Mouse (Mus musculus): ENCODE data around the gene Alpk3.
"Not testable (repeated sequence)": the region's sequence is repeated elsewhere in the genome, so short reads cannot be mapped to it uniquely, and the experiment has no call there.

Gene Alpk3

DNA sequence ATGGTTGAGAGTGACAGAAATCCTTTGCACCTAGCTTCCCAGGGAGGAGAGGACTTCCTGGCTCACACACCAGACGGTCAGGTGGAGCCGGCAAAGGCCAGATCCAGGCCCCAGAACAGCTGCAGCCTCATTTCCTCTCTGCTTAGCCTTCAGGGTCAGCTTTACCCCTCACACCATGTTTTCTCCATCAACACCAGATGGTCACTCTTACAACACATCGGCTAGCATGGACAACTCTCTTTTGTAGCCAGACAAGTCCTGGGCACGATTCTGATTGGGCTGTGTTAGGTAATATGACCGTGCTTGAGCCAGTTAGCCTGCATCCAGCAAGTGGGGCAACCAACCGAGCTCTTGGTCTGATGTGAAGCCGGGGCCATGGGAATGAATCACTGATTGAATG lies 74.5 kb downstream of the Alpk3 start:
- DNase-seq (ENCODE audit: low spot score in 2 of 2): no peak

DNA sequence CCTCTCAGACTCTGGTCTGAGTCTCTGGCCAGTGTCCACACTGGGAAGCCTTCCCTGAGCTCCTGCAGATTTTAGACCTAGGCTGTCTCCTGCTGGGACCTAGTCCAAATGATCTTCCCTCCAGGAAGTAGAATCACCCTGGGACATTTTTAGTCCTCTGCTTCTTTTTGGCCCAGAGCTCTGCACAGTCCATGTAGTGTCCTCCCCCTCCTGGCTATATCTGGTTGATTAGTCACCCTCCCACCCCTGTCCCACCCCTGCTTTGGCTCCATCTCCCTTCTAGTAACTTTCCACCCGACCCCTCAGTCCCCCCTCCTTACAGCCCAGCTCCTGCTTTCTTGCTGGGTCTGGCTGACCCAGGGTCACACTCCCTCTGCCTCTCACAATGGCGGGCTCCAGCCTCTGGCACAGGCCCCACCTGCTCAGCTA lies 75.5 kb downstream of the Alpk3 start:
- DNase-seq (ENCODE audit: low spot score in 2 of 2): no peak

DNA sequence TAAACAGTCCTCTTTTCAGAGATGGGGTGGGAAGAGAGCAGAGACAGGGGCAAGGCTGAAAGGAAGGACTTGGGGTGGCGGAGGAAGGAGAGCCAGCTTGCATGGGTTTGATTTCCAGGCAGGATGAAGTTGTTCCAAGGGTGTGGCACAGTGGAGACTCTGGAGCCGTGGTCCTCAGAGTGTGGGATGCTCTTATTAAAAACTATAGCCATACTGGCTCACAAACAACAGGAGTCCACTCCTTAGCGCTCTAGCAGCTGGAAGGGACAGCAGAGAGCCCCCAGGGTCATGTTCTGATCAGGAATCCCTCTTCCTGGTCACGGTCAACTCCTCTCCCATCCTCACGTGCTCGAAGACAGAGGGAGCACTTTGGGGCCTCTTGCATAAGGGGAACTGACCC lies 76.0 kb downstream of the Alpk3 start:
- no peak for DNase-seq (ENCODE audit: low spot score in 2 of 2)

DNA sequence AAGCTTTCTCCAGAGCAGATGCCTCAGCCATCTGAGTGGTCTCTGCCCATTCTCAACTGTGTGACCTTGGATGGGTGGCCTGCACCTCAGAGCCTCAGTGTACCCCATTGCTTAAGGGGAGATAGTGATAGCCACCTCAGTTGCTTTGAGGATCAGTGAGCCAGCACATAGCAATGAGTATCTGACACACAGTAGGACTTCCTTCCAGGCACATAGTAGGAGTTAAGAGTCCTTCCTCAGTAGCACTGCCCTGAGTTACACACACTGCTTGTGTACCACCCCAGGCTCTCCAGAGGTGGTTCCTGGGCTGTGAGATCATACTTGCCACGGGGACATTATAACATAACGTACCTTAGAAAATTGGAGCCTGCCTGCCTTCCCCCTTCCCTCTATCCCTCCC lies 76.5 kb downstream of the Alpk3 start:
- DNase-seq (ENCODE audit: low spot score in 2 of 2): no peak

DNA sequence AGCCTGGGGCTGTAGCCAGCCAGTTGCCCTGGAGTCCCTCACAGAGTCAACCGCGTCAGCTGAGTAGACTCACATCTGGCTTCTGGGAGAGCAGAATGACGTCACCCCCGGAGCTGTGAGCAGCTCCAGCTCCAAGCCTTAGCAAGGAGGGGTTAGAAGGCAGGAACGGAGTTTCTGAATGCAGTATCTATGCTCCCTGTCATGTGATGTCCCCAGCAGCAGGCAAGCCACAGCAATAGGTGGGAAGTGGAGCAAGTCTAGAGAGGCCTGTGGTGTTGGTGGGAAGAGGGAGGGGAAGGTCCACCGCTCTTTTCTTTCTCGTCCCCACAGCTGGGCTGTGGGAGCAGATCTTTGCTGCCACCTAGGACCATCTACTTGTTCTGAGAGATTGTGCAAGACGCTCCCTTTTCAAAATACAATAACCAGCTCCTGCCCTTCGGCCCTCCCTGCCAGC lies 77.2 kb downstream of the Alpk3 start:
- no peak for DNase-seq (ENCODE audit: low spot score in 2 of 2)

DNA sequence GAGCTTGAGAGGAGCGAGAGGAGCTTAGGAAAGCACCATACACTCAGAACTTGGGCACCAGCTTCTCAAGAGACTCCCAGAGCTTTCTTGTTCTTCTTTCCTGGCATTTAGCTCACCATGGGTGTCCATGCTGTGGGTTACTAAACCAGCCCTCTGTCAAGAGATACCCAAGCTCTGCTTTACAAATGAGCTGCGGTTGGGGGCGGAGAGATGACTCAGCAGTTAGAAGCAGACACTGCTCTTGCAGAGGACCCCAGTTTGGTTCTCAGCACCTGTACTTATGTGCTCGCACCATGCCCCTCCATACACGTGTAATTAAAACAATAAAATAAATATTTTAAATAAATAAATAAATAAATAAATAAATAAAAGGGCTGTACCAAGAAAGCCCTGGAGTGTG lies 79.9 kb downstream of the Alpk3 start:
- no peak for DNase-seq (ENCODE audit: low spot score in 2 of 2)

DNA sequence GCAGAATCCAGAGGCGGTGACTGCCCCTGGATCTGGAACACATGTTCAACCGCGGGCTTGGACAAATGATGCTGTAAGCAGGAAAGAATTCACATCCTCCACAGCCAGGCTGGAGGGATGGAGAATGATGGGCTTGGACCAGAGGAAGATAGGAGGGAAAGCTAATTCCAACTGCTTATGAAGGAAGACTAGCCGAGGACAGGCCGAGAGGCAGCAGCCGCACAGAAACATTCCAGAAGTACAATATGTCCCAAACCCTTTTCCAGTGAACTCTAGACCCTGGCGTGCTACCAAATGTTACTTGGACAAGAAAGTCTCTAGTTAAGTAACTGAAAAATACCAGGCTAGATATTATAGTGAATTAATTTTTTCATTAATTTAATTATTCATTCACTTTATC lies 81.7 kb downstream of the Alpk3 start:
- DNase-seq (ENCODE audit: low spot score in 2 of 2): no peak

DNA sequence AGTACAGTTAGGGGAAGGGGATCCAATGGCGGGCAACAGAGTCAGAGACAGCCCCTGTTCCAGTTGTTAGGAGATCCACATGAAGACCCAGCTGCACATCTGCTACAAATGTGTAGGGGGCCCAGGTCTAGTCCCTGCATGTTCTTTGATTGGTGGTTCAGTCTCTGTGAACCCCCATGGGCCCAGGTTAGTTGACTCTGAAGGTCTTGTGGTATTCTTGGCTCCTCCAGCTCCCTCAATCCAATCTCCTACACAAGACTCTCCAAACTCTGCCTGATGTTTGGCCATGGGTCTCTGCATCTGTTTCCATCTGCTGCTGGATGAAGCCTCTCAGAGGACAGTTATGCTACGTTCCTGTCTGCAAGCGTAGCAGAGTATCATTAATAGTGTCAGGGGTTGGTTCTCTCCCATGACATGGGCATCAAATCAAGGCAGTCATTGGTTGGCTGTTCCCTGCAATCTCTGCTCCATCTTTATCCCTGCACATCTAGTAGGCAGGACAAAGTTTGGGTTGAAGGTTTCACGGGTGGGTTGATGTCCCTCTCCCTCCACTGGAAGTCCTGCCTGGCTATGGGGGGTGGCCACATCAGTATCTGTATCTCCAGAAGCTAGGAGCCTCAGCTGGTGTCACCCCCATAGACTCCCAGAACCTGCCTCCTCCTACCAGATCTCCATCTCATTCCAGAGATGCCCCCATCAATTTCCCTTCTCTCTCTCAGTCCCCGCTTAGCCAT lies 82.4 kb downstream of the Alpk3 start:
- no peak for DNase-seq (ENCODE audit: low spot score in 2 of 2)

DNA sequence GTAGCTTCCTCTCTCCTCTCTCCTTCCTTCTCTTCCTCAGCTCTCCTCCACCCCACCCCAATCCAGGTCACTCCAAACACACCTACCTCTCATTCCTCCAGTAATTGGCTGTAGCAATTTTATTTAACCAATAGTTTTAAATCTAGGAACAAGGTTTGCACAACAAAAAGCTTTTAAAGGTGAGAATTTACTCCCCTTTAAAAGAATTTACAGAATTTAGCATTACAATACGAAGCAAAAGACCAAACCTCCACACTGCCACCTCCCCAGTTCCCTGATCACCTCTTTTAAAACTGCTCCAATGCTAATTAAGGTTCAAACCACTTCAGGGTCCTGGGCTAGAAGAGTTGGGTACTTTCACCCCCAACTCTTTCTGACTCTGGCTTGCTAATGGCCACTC lies 84.1 kb downstream of the Alpk3 start:
- no peak for DNase-seq (ENCODE audit: low spot score in 2 of 2)

DNA sequence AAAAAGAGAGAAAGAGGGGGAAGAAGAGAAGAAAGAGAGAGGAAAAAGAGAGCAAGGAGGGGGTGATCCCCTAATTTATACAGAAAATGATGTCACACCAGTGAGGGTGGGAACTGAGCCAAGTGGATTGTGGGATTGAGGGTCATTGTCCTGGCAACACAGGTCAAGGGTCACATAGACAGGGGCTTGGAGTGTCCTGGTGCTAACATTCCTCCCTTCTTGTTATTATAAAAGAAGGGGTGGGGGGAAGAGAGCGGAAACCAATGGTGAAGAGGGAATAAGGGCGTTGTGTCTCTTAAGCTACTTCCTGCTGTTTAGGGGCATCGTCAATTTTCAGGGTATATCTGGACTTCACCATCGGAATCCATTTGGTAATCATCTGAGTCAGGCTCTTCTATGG lies 85.7 kb downstream of the Alpk3 start:
- DNase-seq (ENCODE audit: low spot score in 2 of 2): not testable (repeated sequence)

DNA sequence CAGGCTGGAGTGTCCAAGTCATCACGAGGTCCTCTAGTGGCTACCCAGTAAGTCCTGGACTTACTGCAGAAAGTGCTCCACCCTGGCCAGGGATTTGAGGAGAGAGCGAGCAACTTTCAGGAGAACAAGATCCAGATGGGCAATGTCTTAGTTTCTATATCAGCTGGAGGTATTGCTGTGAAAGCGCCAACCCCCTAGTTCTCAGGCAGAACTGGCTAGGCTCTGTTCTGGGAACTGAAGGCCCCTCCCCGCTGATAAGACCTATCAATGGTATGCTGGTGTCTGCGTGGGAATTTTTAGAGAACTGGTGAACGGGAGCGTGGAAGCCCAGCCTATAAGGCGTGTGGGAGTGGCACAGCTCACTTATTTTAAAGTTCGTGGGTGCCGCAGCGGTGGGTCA lies 92.4 kb downstream of the Alpk3 start:
- DNase-seq (ENCODE audit: low spot score in 2 of 2): no peak

DNA sequence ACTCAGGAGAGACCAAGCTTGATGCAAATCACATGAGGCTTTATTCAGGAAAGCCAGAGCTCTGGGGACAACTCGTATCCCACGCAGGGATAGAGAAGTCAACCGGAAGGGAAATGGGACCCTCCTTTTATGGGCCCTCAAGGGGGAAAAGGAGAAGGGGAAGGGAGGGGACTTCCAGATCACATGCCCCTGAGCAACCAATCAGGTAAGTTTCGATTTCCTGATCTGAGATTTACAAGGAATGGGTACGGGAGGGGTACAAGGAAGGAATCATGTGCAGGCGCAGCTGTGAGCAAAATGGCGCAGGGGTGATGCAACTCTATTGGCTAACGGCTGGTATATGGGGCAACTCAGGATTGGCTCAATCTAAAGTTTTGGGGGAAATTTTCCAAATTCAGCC lies 93.8 kb downstream of the Alpk3 start:
- no peak for DNase-seq (ENCODE audit: low spot score in 2 of 2)

DNA sequence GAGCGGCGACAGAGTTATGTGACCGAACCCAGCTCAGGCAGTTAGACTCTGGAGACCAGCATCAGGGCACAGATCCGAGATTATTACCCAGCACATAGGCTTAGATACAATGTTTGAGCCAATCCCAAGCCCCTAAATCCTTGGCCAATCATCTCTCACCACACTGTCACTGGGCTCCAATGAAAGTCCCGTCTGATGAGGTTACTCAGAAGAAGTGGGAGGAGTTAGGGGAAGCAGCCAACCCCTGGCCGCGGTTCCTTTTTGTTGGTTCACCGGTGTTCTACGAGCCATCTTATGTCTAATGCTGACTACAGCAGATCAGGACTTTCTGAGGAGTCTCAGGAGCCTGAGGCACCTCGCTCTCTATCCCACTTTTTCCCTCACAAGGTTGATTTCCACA lies 94.9 kb downstream of the Alpk3 start:
- no peak for DNase-seq (ENCODE audit: low spot score in 2 of 2)

DNA sequence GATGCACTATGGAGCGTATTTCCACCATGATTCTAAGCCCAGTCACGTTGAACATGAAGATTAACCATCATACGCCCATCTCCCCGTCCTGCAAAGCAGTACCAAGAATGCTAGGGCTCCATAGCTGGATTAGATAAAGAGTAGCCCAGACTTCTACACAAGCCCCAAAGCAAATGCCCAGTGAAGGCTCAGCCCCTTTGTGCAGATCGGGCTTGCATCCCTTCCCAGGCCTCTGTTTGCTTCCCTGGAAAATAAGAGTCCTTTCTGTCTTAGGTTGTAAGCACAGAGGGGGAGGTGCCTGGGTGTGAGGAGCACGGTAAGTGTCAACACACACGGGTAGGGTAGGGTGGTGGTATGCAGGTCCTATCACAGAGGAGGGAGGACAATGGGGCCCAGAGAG lies 95.4 kb downstream of the Alpk3 start:
- DNase-seq (ENCODE audit: low spot score in 2 of 2): no peak

DNA sequence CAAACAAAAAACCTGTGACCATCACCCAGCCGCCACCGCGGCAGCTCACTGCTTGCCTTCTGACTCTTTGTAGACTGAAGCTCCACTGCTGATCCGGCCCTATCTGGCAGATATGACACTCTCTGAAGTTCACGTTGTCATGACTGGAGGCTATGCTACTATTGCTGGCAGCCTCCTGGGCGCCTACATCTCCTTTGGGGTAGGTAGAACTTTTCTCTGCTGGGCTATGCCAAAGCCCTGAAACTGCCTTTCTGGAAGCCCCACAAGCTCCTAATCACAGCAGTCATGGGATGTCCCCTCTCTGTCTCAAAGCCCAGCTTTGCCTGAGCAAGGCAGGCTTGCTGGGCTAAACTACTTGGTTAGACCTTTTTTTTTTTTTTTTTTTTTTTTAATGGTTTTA lies 95.9 kb downstream of the Alpk3 start:
- DNase-seq (ENCODE audit: low spot score in 2 of 2): no peak

DNA sequence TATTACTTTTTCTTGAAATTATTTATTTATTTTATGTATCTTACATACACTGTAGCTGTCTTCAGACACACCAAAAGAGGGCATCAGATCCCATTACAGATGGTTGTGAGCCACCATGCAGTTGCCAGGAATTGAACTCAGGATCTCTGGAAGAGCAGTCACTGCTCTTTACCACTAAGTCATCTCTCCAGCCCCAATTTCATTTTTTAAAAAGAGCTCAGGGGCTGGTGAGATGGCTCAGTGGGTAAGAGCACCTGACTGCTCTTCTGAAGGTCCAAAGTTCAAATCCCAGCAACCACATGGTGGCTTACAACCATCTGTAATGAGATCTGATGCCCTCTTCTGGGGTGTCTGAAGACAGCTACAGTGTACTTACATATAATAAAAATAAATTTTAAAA lies 96.8 kb downstream of the Alpk3 start:
- DNase-seq (ENCODE audit: low spot score in 2 of 2): not testable (repeated sequence)

DNA sequence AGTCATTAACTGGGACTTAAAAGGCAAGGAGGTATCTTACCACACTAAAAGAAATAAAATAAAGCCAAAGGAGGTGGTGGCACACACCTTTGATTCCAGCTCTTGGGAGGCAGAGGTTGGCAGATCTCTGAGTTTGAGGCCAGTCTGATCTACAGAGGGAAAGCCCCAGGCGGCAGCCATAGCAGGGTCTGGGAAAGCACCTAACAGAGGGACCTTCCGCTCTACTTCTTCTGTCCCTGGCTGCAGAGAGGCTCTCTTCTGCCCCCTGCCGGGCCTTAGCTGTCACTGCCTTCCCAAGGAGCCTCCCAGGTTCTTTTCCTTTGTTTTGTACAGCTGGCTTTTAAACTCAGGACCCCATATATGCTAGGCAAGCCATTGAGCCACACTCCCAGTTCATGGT lies 97.6 kb downstream of the Alpk3 start:
- DNase-seq (ENCODE audit: low spot score in 2 of 2): peak; percentile 77 to 80

Data from natural killer cell, adult 2 months (primary cell).